Mouse (Mus musculus) stomach, embryonic 14.5 days (tissue): Measurements from ENCODE around the gene B3gnt3. TPM values are rescaled to one million over a fixed set of nuclear protein-coding genes. Genes with fewer than 3 reads are reported as not detected.
A peak's percentile ranks its signal among the peaks of the same experiment; 100 is the strongest.
"Not testable (repeated sequence)": the region's sequence is repeated elsewhere in the genome, so short reads cannot be mapped to it uniquely, and the experiment has no call there.

Experiments
- ATAC-seq: fragments of 200-750 bp; cut with Nextera tagmentation; 2 replicates; pipeline ENCODE4 v1.8.0; 2017; ENCODE audit warnings: low read depth, moderate TSS enrichment; ENCODE audit not compliant: insufficient number of reproducible peaks, insufficient read depth, low FRiP score
- H3K27ac ChIP-seq: fragments of 300-500 bp; sonication (generic); 2 replicates; pipeline ENCODE4 v1.5.1; 2014; ENCODE audit warnings: mild to moderate bottlenecking, low read length, moderate library complexity, mixed read lengths
- H3K27me3 ChIP-seq: fragments of 300-500 bp; sonication (generic); 2 replicates; pipeline ENCODE4 v1.6.1; 2014; ENCODE audit warnings: low read length, control low read depth, mixed read lengths; ENCODE audit not compliant: control insufficient read depth, insufficient read depth
- H3K36me3 ChIP-seq: fragments of 300-500 bp; sonication (generic); 2 replicates; pipeline ENCODE4 v1.6.1; 2014; ENCODE audit warnings: mild to moderate bottlenecking, control low read depth, low read length, moderate library complexity, mixed read lengths; ENCODE audit not compliant: control insufficient read depth, insufficient read depth
- H3K4me1 ChIP-seq: fragments of 300-500 bp; sonication (generic); 2 replicates; pipeline ENCODE4 v1.6.1; 2014; ENCODE audit warnings: low read length, control low read depth, mixed read lengths; ENCODE audit not compliant: control insufficient read depth, insufficient read depth
- H3K4me2 ChIP-seq: fragments of 300-500 bp; sonication (generic); replicated peaks from 2 replicates; pipeline ENCODE4 v1.6.1; 2014; ENCODE audit warnings: low read depth, low read length, control low read depth
- H3K4me3 ChIP-seq: fragments of 300-500 bp; sonication (generic); 2 replicates; pipeline ENCODE4 v1.5.1; 2014; ENCODE audit warnings: low read depth, low read length, control low read depth
- H3K9ac ChIP-seq: fragments of 300-500 bp; sonication (generic); replicated peaks from 2 replicates; pipeline ENCODE4 v1.6.1; 2014; ENCODE audit warnings: low read depth, mild to moderate bottlenecking, control low read depth, low read length, moderate library complexity, mixed read lengths
- H3K9me3 ChIP-seq: fragments of 300-500 bp; sonication (generic); 2 replicates; pipeline ENCODE4 v1.6.1; 2016; ENCODE audit warnings: low read depth, low read length, control low read depth; ENCODE audit not compliant: control insufficient read depth
- WGBS: fragments of 180-500 bp; shearing (Covaris S2); extraction: QIAGEN DNeasy Blood & Tissue Kit; methylation state at CpG from one replicate; pipeline ENCODE4 v1.1.7; 2014; 5-methylcytosine and 5-hydroxymethylcytosine counted together
- polyA plus RNA-seq: library from polyadenylated mRNA; unstranded; fragments of >200 nt; fragmentation: Nextera tagmentation; extraction: Ambion mirVana; gene quantifications from 2 replicates; pipeline ENCODE4 v1.2.1, GENCODE M21; 2014

Gene B3gnt3
- polyA plus RNA-seq, 1 experiment from 2014 or later: 5.4 TPM

GRCm38 (mm10) chr8:71707874-71708273, 6.3 kb upstream of the B3gnt3 start:
- no peaks in the 10 kb centered on the region for H3K36me3 ChIP-seq
- no peak overlapping the region for H3K4me2 ChIP-seq
- H3K4me3 ChIP-seq: no peak overlapping the region
- ATAC-seq: no peak
- H3K27me3 ChIP-seq: no peaks in the 10 kb centered on the region
- H3K4me1 ChIP-seq: no peaks in the 10 kb centered on the region
- H3K27ac ChIP-seq: no peak overlapping the region
- no peak overlapping the region for H3K9ac ChIP-seq
- H3K9me3 ChIP-seq: no peaks in the 10 kb centered on the region
- WGBS: 43% methylated on average over 8 of the region's 8 CpGs

- peaks cover 13% of the 10 kb centered on the region for H3K27me3 ChIP-seq
- not testable (repeated sequence) for H3K4me2 ChIP-seq, H3K4me3 ChIP-seq, H3K9me3 ChIP-seq, ATAC-seq, H3K36me3 ChIP-seq, H3K27ac ChIP-seq, H3K9ac ChIP-seq, H3K4me1 ChIP-seq
These were observed 1.8 kb upstream of the B3gnt3 start for GRCm38 (mm10) chr8:71703400-71703799.

- 61% methylated on average over 3 of the region's 3 CpGs for WGBS
- peak; percentile 48; the same call in 1 of the 2 replicates for ATAC-seq
These were observed 1.3 kb upstream of the B3gnt3 start for GRCm38 (mm10) chr8:71702923-71703322.

GRCm38 (mm10) chr8:71702087-71702432, 471 bp upstream of the B3gnt3 start:
- Histone ChIP-seq H3K4me2 (no peak overlapping the region), H3K9ac (no peak overlapping the region), H3K36me3 (no peaks in the 10 kb centered on the region), H3K9me3 (no peaks in the 10 kb centered on the region), H3K27ac (peak overlapping the region; percentile 15; the same call in 1 of the 2 replicates), H3K4me1 (peaks cover 5% of the 10 kb centered on the region; the same call in 1 of the 2 replicates), H3K27me3 (peaks cover 13% of the 10 kb centered on the region), H3K4me3 (no peak overlapping the region)
- ATAC-seq: no peak
- 30% methylated on average over 4 of the region's 4 CpGs for WGBS

More at GRCm38 (mm10) chr8:71702923-71703322, 1.3 kb upstream of the B3gnt3 start:
- no peaks in the 10 kb centered on the region for H3K9me3 ChIP-seq
- peaks cover 13% of the 10 kb centered on the region for H3K27me3 ChIP-seq
- H3K4me1 ChIP-seq: peaks cover 5% of the 10 kb centered on the region; the same call in 1 of the 2 replicates
- no peaks in the 10 kb centered on the region for H3K36me3 ChIP-seq
- no peak overlapping the region for H3K4me3 ChIP-seq
- H3K4me2 ChIP-seq: no peak overlapping the region
- no peak overlapping the region for H3K27ac ChIP-seq
- no peak overlapping the region for H3K9ac ChIP-seq

GRCm38 (mm10) chr8:71700493-71701269, 908 bp downstream of the B3gnt3 start:
- ATAC-seq: 0 out of 2 replicates have a peak, but pooled peaks have one; percentile 53
- Histone ChIP-seq H3K9ac (no peak overlapping the region), H3K4me1 (peaks cover 5% of the 10 kb centered on the region; the same call in 1 of the 2 replicates), H3K36me3 (no peaks in the 10 kb centered on the region), H3K27ac (no peak overlapping the region), H3K27me3 (peaks cover 13% of the 10 kb centered on the region), H3K9me3 (no peaks in the 10 kb centered on the region), H3K4me3 (peak overlapping the region; percentile 24), H3K4me2 (peak overlapping the region; percentile 40)
- WGBS: 7% methylated on average over 29 of the region's 29 CpGs

- 70% methylated on average over 12 of the region's 12 CpGs for WGBS
- H3K9me3 ChIP-seq, H3K9ac ChIP-seq, H3K36me3 ChIP-seq, ATAC-seq, H3K4me1 ChIP-seq, H3K4me3 ChIP-seq, H3K27ac ChIP-seq, H3K4me2 ChIP-seq: not testable (repeated sequence)
- peaks cover 43% of the 10 kb centered on the region for H3K27me3 ChIP-seq
These were observed 6.1 kb downstream of the B3gnt3 start for GRCm38 (mm10) chr8:71695456-71695855.

- Histone ChIP-seq H3K9ac (no peak overlapping the region), H3K27me3 (peaks cover 60% of the 10 kb centered on the region), H3K4me1 (peaks cover 4% of the 10 kb centered on the region; the same call in 1 of the 2 replicates), H3K4me2 (no peak overlapping the region; the same call in 1 of the 2 replicates), H3K36me3 (no peaks in the 10 kb centered on the region), H3K4me3 (peak overlapping the region; percentile 7; the same call in 1 of the 2 replicates), H3K9me3 (no peaks in the 10 kb centered on the region), H3K27ac (no peak overlapping the region)
- 12% methylated on average over 68 of the region's 68 CpGs for WGBS
- peak; percentile 47; the same call in 1 of the 2 replicates for ATAC-seq
These were observed 8.2 kb downstream of the B3gnt3 start for GRCm38 (mm10) chr8:71693166-71694041.

GRCm38 (mm10) chr8:71692509-71692908, 9.1 kb downstream of the B3gnt3 start:
- Histone ChIP-seq H3K4me1 (peaks cover 4% of the 10 kb centered on the region; the same call in 1 of the 2 replicates), H3K4me3 (no peak overlapping the region), H3K27ac (no peak overlapping the region), H3K27me3 (peaks cover 69% of the 10 kb centered on the region), H3K36me3 (no peaks in the 10 kb centered on the region), H3K9me3 (no peaks in the 10 kb centered on the region), H3K4me2 (no peak overlapping the region), H3K9ac (no peak overlapping the region)
- no peak for ATAC-seq
- 6% methylated on average over 30 of the region's 30 CpGs for WGBS
